Mouse (Mus musculus) telencephalon, adult 2 months (tissue): ENCODE data around the gene Vmn1r115.
"Not testable (repeated sequence)": the region's sequence is repeated elsewhere in the genome, so short reads cannot be mapped to it uniquely, and the experiment has no call there.

Source experiments
- DNase-seq: peaks from one replicate; pipeline ENCODE4 v3.0.0-alpha.2; 2011; ENCODE audit warnings: low read depth, low spot score

Gene Vmn1r115

GRCm38 (mm10) chr7:20844885-20845284 is at the start of gene Vmn1r115:
Gene Vmn1r115 (minus strand): TSS chr7:20844985.
- not testable (repeated sequence) for DNase-seq

- DNase-seq: not testable (repeated sequence)
Observed at GRCm38 (mm10) chr7:20884021-20884420, 39.2 kb upstream of the Vmn1r115 start, which contains the start of gene Vmn1r117. Gene Vmn1r117 (minus strand): TSS chr7:20884121.

- DNase-seq: not testable (repeated sequence)
Observed at GRCm38 (mm10) chr7:20871956-20872355, 27.2 kb upstream of the Vmn1r115 start, which contains the start of gene Vmn1r116. Gene Vmn1r116 (plus strand): TSS chr7:20872256.

- DNase-seq: not testable (repeated sequence)
Observed at GRCm38 (mm10) chr7:20812086-20812485, 32.7 kb downstream of the Vmn1r115 start, which contains the start of gene Vmn1r114. Gene Vmn1r114 (minus strand): TSS chr7:20812186.
